ENCODE assay signal across 9 mouse cellular contexts in genomic region chr19:26863662-26864061, GRCm38 (mm10). TPM values are rescaled to one million over a fixed set of nuclear protein-coding genes. Genes with fewer than 3 reads are reported as not detected.
DNase-seq lines count a peak whose midpoint lies in the region; ATAC-seq and TF ChIP-seq lines count a peak whose summit lies in the region.
"Had no signal": no experiment of that assay in that cellular context is flagged by ENCODE, and none has a peak within 500 bp of the region (broad histone marks: within the 10 kb centered on the region; RNA-seq: fewer than 3 reads in every experiment).

No protein-coding gene starts in this region.

- no peak overlapping the region for H3K4me2 ChIP-seq in intestine, embryonic 15.5 days (replicated peaks)
- H3K4me2 ChIP-seq in intestine, postnatal 0 days (replicated peaks; ENCODE audit: low read depth): no peak overlapping the region
- no peak overlapping the region for H3K4me2 ChIP-seq in neural tube, embryonic 14.5 days (ENCODE audit: low read depth, low read length)
- H3K4me2 ChIP-seq: liver, embryonic 11.5 days had no signal

- 0 out of 2 replicates have a peak, but pooled peaks cover 3% of the 10 kb centered on the region for H3K4me1 ChIP-seq in intestine, embryonic 15.5 days (replicated peaks)
- no peaks in the 10 kb centered on the region for H3K4me1 ChIP-seq in intestine, postnatal 0 days (replicated peaks; ENCODE audit: control insufficient read depth, insufficient read depth, low read length)
- H3K4me1 ChIP-seq in neural tube, embryonic 14.5 days (ENCODE audit: control insufficient read depth, insufficient read depth, low read length): peaks cover 3% of the 10 kb centered on the region; the same call in 1 of the 2 replicates

- WGBS in intestine, embryonic 15.5 days: 44% methylated on average over 5 of the region's 5 CpGs
- 49% methylated on average over 5 of the region's 5 CpGs for WGBS in intestine, postnatal 0 days
- 41% methylated on average over 5 of the region's 5 CpGs for WGBS in neural tube, embryonic 14.5 days

- peak; percentile 83 for DNase-seq in ovary, adult 18-20 months (ENCODE audit: low spot score)
- no peak for DNase-seq in ovary, postnatal 10 days (ENCODE audit: low spot score)
- DNase-seq in brain, embryonic 14.5 days (ENCODE audit: low read depth): peak; percentile 64
- DNase-seq in T-cell, adult 2 months (ENCODE audit: low spot score): no peak
- no peak for DNase-seq in urinary bladder, postnatal 36 days (ENCODE audit: low spot score in 2 of 2)

- no peaks in the 10 kb centered on the region for H3K9me3 ChIP-seq in intestine, embryonic 15.5 days
- no peaks in the 10 kb centered on the region for H3K9me3 ChIP-seq in intestine, postnatal 0 days (ENCODE audit: control insufficient read depth)
- no peaks in the 10 kb centered on the region for H3K9me3 ChIP-seq in neural tube, embryonic 14.5 days (ENCODE audit: control insufficient read depth, low read length)

- H3K9ac ChIP-seq in intestine, embryonic 15.5 days: no peak overlapping the region
- no peak overlapping the region for H3K9ac ChIP-seq in intestine, postnatal 0 days (ENCODE audit: low read depth, low read length)
- no peak overlapping the region for H3K9ac ChIP-seq in neural tube, embryonic 14.5 days (replicated peaks; ENCODE audit: low read depth, low read length)

- no peak overlapping the region for H3K4me3 ChIP-seq in intestine, embryonic 15.5 days (replicated peaks)
- H3K4me3 ChIP-seq in intestine, postnatal 0 days (ENCODE audit: low read depth, low read length): no peak overlapping the region
- no peak overlapping the region for H3K4me3 ChIP-seq in neural tube, embryonic 14.5 days (ENCODE audit: low read depth, low read length)

- no peaks in the 10 kb centered on the region for H3K27me3 ChIP-seq in intestine, embryonic 15.5 days (replicated peaks)
- no peaks in the 10 kb centered on the region for H3K27me3 ChIP-seq in intestine, postnatal 0 days (replicated peaks; ENCODE audit: control insufficient read depth, insufficient read depth, low read length)
- no peaks in the 10 kb centered on the region for H3K27me3 ChIP-seq in neural tube, embryonic 14.5 days (ENCODE audit: control insufficient read depth, insufficient read depth, low read length)

- TF ChIP-seq POLR2A in brain, embryonic 14.5 days (IDR thresholded peaks at IDR 0.05; ENCODE audit: borderline replicate concordance, extremely low read depth, insufficient read depth, insufficient read length, poor library complexity, severe bottlenecking): no peak

- TF ChIP-seq CTCF in intestine, postnatal 0 days (IDR thresholded peaks at IDR 0.05; ENCODE audit: low read depth): no peak
- no peak for TF ChIP-seq CTCF in brain, embryonic 14.5 days (IDR thresholded peaks at IDR 0.05; ENCODE audit: borderline replicate concordance, extremely low read depth, insufficient read depth, insufficient read length)

- H3K36me3 ChIP-seq in intestine, embryonic 15.5 days: no peaks in the 10 kb centered on the region
- H3K36me3 ChIP-seq in intestine, postnatal 0 days (ENCODE audit: control insufficient read depth, insufficient read depth): no peaks in the 10 kb centered on the region
- no peaks in the 10 kb centered on the region for H3K36me3 ChIP-seq in neural tube, embryonic 14.5 days (ENCODE audit: control insufficient read depth, insufficient read depth, low read length)

- ATAC-seq in intestine, embryonic 15.5 days: peak; percentile 36; the same call in 1 of the 2 replicates
- ATAC-seq in intestine, postnatal 0 days: no peak
- peak; percentile 47; the same call in 1 of the 2 replicates for ATAC-seq in neural tube, embryonic 14.5 days (ENCODE audit: low read depth)

- no peak overlapping the region for H3K27ac ChIP-seq in intestine, embryonic 15.5 days
- H3K27ac ChIP-seq in intestine, postnatal 0 days (ENCODE audit: low read depth, low read length): no peak overlapping the region
- H3K27ac ChIP-seq in neural tube, embryonic 14.5 days (ENCODE audit: low read depth, low read length): no peak overlapping the region

RNA-seq across cellular contexts. Expression of gene Gm815, which starts 22.0 kb away (rescaled TPM):
- not detected in 2 replicates for polyA plus RNA-seq in intestine, embryonic 15.5 days (2015; fragmentation: Nextera tagmentation; extraction: Ambion mirVana)
- polyA plus RNA-seq in intestine, postnatal 0 days (2015; fragmentation: Nextera tagmentation; extraction: Ambion mirVana): not detected in 2 replicates
- polyA plus RNA-seq in brain, embryonic 14.5 days (2012; rRNA removed): not detected in 2 replicates
- not detected in 2 replicates for polyA plus RNA-seq in neural tube, embryonic 14.5 days (2014; fragmentation: Nextera tagmentation; extraction: Ambion mirVana)
- polyA plus RNA-seq: liver, embryonic 11.5 days had no signal

Comparison
In these comparisons a context has a peak if more than half of its experiments do, and no peak if none do; other contexts are left out.
1. DNase-seq: peak in ovary, adult 18-20 months (single experiment) and brain, embryonic 14.5 days (single experiment); none in ovary, postnatal 10 days (single experiment), T-cell, adult 2 months (single experiment) and urinary bladder, postnatal 36 days (0 of 2).